Mouse (Mus musculus): ENCODE data around the gene Pbx1. TPM values are rescaled to one million over a fixed set of nuclear protein-coding genes. Genes with fewer than 3 reads are reported as not detected.

The Pbx1 gene
- polyA plus RNA-seq, 1 experiment: 56.8 TPM

GRCm38 (mm10) chr1:168391617-168392499 is 40.2 kb downstream of the Pbx1 start:
- H3K4me3 ChIP-seq (replicated peaks; ENCODE audit: extremely low read depth, low read depth, low read length): no peak overlapping the region
- H3K4me1 ChIP-seq (ENCODE audit: control insufficient read depth, insufficient read depth, low read length): peaks cover 14% of the 10 kb centered on the region
- no peak for DNase-seq
- 31% methylated on average over 20 of the region's 20 CpGs for WGBS
- TF ChIP-seq POLR2A (IDR thresholded peaks at IDR 0.05; ENCODE audit: borderline replicate concordance, extremely low read depth, low read depth, low read length): no peak
- no peak for TF ChIP-seq CTCF (IDR thresholded peaks at IDR 0.05; ENCODE audit: insufficient read depth, low read length)

- peaks cover 14% of the 10 kb centered on the region for H3K4me1 ChIP-seq (ENCODE audit: control insufficient read depth, insufficient read depth, low read length)
- no peak for DNase-seq
- TF ChIP-seq CTCF (IDR thresholded peaks at IDR 0.05; ENCODE audit: insufficient read depth, low read length) (no peak), POLR2A (IDR thresholded peaks at IDR 0.05; ENCODE audit: borderline replicate concordance, extremely low read depth, low read depth, low read length) (no peak)
- no peak overlapping the region for H3K4me3 ChIP-seq (replicated peaks; ENCODE audit: extremely low read depth, low read depth, low read length)
Observed at GRCm38 (mm10) chr1:168390748-168391147, 41.3 kb downstream of the Pbx1 start.

GRCm38 (mm10) chr1:168386159-168386558 is 45.9 kb downstream of the Pbx1 start:
- TF ChIP-seq POLR2A (IDR thresholded peaks at IDR 0.05; ENCODE audit: borderline replicate concordance, extremely low read depth, low read depth, low read length) (no peak), CTCF (IDR thresholded peaks at IDR 0.05; ENCODE audit: insufficient read depth, low read length) (no peak)
- Histone ChIP-seq H3K4me3 (replicated peaks; ENCODE audit: extremely low read depth, low read depth, low read length) (no peak overlapping the region), H3K4me1 (ENCODE audit: control insufficient read depth, insufficient read depth, low read length) (peaks cover 16% of the 10 kb centered on the region)
- 75% methylated on average over 6 of the region's 6 CpGs for WGBS
- DNase-seq: no peak

- 17% methylated on average over 6 of the region's 6 CpGs for WGBS
- Histone ChIP-seq H3K4me3 (replicated peaks; ENCODE audit: extremely low read depth, low read depth, low read length) (no peak overlapping the region), H3K4me1 (ENCODE audit: control insufficient read depth, insufficient read depth, low read length) (peaks cover 15% of the 10 kb centered on the region)
- TF ChIP-seq CTCF (IDR thresholded peaks at IDR 0.05; ENCODE audit: insufficient read depth, low read length) (no peak), POLR2A (IDR thresholded peaks at IDR 0.05; ENCODE audit: borderline replicate concordance, extremely low read depth, low read depth, low read length) (no peak)
- DNase-seq: no peak
Observed at GRCm38 (mm10) chr1:168384594-168384955, 47.5 kb downstream of the Pbx1 start.

- Histone ChIP-seq H3K4me1 (ENCODE audit: control insufficient read depth, insufficient read depth, low read length) (peaks cover 15% of the 10 kb centered on the region), H3K4me3 (replicated peaks; ENCODE audit: extremely low read depth, low read depth, low read length) (no peak overlapping the region)
- WGBS: 67% methylated on average over 5 of the region's 5 CpGs
- no peak for TF ChIP-seq POLR2A (IDR thresholded peaks at IDR 0.05; ENCODE audit: borderline replicate concordance, extremely low read depth, low read depth, low read length)
- no peak for TF ChIP-seq CTCF (IDR thresholded peaks at IDR 0.05; ENCODE audit: insufficient read depth, low read length)
- no peak for DNase-seq
Observed at GRCm38 (mm10) chr1:168383832-168384593, 48.1 kb downstream of the Pbx1 start.

- TF ChIP-seq POLR2A (IDR thresholded peaks at IDR 0.05; ENCODE audit: borderline replicate concordance, extremely low read depth, low read depth, low read length) (no peak), CTCF (IDR thresholded peaks at IDR 0.05; ENCODE audit: insufficient read depth, low read length) (no peak)
- DNase-seq: no peak
- Histone ChIP-seq H3K4me1 (ENCODE audit: control insufficient read depth, insufficient read depth, low read length) (peaks cover 15% of the 10 kb centered on the region), H3K4me3 (replicated peaks; ENCODE audit: extremely low read depth, low read depth, low read length) (no peak overlapping the region)
- WGBS: 35% methylated on average over 4 of the region's 4 CpGs
Observed at GRCm38 (mm10) chr1:168382823-168383157, 49.3 kb downstream of the Pbx1 start.

GRCm38 (mm10) chr1:168382106-168382822 is 49.8 kb downstream of the Pbx1 start:
- TF ChIP-seq POLR2A (IDR thresholded peaks at IDR 0.05; ENCODE audit: borderline replicate concordance, extremely low read depth, low read depth, low read length): no peak
- TF ChIP-seq CTCF (IDR thresholded peaks at IDR 0.05; ENCODE audit: insufficient read depth, low read length): no peak
- 57% methylated on average over 9 of the region's 9 CpGs for WGBS
- peaks cover 15% of the 10 kb centered on the region for H3K4me1 ChIP-seq (ENCODE audit: control insufficient read depth, insufficient read depth, low read length)
- no peak for DNase-seq
- no peak overlapping the region for H3K4me3 ChIP-seq (replicated peaks; ENCODE audit: extremely low read depth, low read depth, low read length)

- peaks cover 15% of the 10 kb centered on the region for H3K4me1 ChIP-seq (ENCODE audit: control insufficient read depth, insufficient read depth, low read length)
- H3K4me3 ChIP-seq (replicated peaks; ENCODE audit: extremely low read depth, low read depth, low read length): no peak overlapping the region
- DNase-seq: no peak
- no peak for TF ChIP-seq CTCF (IDR thresholded peaks at IDR 0.05; ENCODE audit: insufficient read depth, low read length)
- no peak for TF ChIP-seq POLR2A (IDR thresholded peaks at IDR 0.05; ENCODE audit: borderline replicate concordance, extremely low read depth, low read depth, low read length)
- WGBS: 57% methylated on average over 4 of the region's 4 CpGs
Observed at GRCm38 (mm10) chr1:168381451-168381850, 50.6 kb downstream of the Pbx1 start.

GRCm38 (mm10) chr1:168380241-168380770 is 51.8 kb downstream of the Pbx1 start:
- H3K4me1 ChIP-seq (ENCODE audit: control insufficient read depth, insufficient read depth, low read length): peaks cover 15% of the 10 kb centered on the region
- TF ChIP-seq POLR2A (IDR thresholded peaks at IDR 0.05; ENCODE audit: borderline replicate concordance, extremely low read depth, low read depth, low read length): no peak
- no peak for TF ChIP-seq CTCF (IDR thresholded peaks at IDR 0.05; ENCODE audit: insufficient read depth, low read length)
- 48% methylated on average over 9 of the region's 9 CpGs for WGBS
- no peak overlapping the region for H3K4me3 ChIP-seq (replicated peaks; ENCODE audit: extremely low read depth, low read depth, low read length)
- no peak for DNase-seq

Measured in lung, adult 2 months (tissue).